Mouse (Mus musculus): Measurements from ENCODE around the gene Llgl1. TPM values are rescaled to one million over a fixed set of nuclear protein-coding genes. Genes with fewer than 3 reads are reported as not detected.

The Llgl1 gene
- total RNA-seq, 2 experiments from 2014 or later: 26.6 to 28.4 TPM

DNA sequence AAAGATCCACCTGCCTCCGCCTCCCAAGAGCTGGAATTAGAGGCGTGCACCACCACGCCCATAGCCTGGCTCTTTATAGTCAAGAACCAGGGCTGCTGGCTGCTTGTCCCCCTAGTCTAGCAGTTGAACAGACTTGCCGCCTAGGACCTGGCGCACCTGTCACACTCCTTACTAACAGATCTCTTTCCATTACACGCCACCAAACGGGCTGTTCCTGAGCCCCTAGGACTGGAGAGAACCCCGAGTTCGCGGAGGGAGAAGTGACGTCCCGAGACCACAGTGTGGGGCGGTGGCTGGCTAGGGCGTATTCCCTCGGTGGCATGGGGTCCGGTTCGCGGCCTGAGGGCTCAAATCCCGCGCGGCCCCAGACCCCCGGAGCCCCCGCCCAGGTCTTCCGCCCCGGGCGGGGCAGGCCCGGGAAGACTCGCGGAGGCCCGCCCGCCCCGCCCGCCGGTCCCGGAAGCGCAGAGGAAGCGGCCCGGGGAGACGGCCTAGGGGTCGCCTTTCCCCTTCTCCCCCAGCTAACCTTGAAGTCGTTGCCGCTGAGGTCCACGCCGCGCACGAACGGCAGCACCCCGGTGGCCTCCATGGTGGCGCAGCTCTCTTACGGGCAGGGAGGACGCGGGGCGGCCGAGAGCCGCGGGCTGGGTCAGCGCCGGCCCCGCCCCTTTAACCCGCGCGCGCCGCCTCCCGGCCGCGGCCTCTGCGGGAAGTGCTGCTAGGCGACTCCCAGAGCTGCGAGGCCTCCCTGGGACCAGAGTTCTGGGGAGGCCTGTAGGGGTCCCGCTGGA is 27.3 kb downstream of the Llgl1 start, which contains the start of gene Flii:
TSS of gene Flii (minus strand) at position 663 of the 791 bp plus-strand sequence.
- DNase-seq: peak; percentile 91

DNA sequence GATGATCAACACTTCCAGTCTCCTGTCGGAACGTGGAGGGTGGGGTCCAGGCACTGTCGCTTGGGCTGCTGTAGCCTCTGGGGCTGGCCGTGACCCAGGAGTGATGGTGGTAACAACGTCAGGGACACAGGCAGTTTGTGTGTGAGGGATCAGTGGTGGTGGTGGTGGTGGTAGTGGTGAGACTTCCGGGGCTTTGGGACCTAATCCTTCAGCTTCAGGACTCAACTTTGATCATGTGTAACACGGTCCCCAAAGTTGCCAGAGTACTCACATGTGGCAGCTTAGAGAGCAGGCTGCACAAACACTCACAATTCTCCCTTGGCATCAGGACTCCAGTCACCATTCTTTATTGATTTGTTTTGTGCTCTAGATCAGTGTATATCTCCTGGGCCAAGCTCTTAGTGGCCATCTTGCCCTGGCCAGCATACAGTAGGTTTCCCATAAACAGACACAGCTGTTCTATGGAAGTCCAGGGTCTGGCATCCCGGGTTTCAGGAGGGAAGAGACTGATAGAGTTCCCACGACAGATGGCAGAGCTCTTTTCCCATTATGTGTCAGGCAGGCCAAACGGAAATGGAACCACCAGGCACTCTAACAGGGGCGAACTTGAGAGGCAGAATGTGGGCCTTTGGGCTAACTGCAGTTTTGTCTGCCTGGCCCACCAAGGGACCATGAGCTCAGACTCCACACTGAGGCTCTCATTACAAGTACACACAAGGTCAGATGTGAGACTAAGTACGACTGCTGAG is 28.0 kb downstream of the Llgl1 start:
- DNase-seq: peak; percentile 34

DNA sequence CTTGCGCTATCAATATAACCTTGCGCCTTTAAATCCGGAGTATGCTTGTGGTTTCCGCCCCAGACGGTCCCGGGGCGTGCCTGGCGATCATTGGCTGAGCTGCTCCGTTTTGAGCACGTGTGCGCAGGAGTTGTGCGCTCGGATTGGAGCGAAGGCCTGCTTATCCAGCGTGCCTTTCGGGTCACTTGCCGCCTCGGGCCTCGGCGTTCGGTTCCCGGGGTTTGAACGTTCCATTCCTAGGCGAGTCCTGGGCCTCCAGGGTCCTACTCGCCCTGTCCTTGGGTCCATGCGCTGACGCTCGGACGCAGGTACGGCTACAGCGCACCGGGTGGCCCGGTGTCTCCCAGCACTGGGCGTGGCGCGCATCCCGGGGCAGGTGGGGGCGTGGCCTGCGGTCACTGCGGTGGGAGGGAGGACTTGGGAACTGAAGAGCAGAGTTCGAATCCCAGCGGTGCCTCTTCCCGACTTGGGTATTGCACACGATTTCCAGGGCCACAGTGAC is 28.8 kb downstream of the Llgl1 start, which contains the start of gene Mief2:
TSS of gene Mief2 (plus strand) at position 139 of the 502 bp plus-strand sequence.
- peak; percentile 94 for DNase-seq

DNA sequence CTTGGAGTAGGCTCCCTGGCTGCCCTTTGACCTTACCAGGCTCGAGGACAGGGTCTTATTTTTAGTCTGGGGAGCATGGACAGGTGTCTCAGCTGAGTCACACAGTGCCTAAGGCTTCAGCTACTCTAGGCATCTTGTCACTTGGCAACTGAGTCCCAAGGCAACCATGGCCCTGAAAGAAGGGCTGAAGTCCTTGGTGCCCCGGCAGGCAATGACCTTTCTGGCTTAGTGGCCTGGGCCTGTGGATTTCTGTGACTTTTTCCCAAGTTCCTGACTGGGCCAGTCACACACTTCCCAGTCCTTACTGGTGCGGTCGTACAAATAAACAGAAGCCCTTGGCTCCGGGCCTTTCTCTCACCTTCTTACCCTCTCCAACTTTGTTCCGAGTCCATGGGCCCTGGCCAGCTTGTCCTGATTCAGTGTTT is 29.7 kb downstream of the Llgl1 start:
- DNase-seq: no peak

DNA sequence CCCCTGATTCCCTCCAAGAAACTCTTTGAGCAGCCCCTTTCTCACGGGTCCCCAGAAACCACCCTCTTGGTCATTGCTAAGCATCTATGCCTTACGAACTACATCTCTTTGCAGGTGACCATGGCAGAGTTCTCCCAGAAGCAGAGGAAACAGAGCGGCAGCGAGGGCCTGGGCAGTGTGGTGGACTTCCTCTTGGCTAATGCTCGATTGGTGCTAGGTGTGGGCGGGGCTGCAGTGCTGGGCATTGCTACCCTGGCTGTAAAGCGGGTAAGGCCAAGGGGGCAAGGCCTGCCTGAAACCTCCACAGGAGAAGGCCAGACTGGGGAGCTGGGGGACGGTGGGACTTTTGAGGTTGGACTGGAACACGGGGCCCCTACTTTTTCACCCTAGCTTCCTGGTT is 30.6 kb downstream of the Llgl1 start:
- no peak for DNase-seq

DNA sequence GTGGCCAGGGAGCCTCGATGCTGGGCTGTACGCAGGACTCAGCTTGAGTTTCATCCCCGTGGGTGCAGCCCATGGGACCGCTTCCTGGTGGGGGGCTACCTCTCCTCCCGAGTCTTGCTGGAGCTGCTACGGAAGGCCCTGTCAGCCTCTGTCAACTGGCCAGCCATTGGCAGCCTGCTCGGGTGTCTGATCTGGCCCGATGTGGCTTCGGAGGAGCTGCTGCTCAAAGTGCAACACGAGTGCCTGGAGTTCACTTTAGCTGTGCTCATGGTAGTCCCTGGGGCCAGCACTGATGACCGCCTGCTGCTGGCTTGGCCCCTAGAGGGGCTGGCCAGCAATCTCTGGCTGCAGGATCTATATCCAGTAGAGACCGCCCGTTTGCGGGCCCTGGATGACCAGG is 31.7 kb downstream of the Llgl1 start:
- DNase-seq: no peak

DNA sequence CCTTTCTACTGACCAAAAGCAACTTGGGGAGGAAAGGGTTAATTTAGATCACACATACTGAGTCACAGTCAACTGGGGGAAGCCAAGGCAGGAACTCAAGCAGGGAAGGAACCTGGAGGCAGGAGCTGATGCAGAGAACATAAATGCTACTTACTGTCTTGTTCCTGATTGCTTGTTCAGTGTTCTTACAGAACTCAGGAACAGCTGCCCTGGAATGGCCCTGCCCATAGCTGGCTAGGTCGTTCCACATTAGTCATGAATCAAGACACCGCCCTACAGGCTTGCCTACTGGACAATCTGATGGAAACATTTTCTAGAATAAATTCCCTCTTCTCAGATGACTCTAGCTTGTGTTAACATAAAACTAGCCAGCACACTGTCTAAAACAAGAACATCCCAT is 34.7 kb downstream of the Llgl1 start:
- no peak for DNase-seq

DNA sequence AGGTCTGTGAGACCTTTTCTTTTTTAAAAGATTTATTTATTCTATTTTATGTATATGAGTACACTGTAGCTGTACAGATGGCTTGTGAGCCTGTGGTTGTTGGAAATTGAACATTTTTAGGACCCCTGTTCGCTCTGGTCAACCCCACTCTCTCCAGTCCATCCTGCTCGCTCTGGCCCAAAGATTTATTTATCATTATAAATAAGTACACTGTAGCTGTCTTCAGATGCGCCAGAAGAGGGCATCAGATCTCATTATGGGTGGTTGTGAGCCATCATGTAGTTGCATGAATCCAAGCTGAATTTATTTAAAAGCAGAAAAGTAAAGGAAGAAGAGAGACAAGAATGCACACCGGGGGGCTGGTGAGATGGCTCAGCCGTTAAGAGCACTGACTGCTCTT is 35.7 kb downstream of the Llgl1 start:
- DNase-seq: no peak

DNA sequence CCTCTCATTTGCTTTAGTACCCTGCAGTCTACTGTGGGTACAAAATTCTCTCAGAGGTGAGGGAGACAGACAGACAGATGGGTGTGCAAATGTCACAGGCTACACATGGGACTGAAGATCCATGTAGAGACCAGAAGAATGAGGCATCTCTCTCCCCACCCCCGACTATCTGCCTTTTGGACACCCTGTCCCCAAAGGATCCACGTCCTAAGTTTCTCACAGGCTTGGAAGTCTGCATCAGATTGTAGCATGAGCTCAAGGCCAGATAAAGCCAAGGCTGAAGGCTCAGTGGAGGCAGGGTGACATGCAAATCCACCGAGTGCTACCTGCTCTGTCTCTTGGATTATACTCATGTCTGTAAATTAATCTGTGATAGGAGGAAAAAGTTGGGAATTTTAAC is 37.0 kb downstream of the Llgl1 start:
- no peak for DNase-seq

DNA sequence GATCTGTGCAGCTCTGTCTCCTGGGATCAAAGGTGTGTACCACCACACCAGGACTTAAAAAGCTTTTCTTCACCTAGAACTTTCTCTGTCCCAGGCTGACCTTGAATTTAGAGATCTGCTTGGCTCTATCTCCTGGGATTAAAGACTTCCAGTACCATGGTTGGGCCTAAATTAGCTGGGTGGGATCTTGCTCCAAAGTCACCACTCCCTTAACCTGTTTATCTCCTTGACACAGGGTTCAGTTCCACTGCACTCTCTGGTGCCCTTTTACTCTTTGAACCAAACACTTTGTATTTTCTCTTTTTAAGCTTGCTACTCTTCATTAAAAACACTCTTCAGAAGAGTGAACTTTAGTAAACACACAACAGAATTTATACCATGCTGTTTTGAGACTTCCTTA is 37.9 kb downstream of the Llgl1 start:
- DNase-seq: no peak

DNA sequence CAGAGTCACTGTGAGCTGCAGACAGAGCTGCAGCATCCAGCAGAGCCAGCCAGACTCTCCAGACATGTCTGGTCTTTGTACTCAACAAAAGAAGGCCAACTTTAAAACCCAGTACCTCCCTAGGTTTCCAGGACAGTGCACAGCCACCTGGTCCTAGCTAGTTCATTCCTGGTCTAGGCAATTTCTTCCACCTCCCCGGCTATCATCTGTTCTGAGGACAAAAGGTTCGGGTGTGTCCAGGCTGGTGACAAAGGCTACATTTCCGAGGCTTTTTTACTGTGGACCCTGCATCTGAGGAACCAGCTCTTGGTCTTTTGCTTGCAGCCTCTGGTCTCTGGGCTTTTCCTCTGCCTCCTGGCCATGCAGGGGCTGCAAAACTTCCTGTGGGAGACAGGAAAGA is 40.8 kb downstream of the Llgl1 start:
- DNase-seq: no peak

DNA sequence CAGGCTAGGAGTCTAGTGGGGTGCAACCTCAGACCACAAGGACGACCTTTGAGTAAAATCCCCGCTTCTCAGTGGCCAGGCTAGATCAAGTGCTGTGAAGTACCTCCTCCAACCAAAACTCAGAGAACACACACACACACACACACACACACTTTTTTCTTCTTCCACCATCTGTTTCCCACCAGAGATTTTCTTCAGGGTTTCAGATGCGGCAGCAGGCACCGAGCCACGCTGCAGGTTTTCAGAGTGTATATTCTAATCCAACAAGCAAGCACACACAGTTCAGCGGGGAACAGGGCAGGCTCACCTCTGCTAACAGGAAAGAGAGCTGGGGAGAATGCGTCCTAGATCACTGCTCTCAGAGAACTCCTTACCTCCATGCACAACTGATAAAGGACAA is 56.0 kb downstream of the Llgl1 start:
- no peak for DNase-seq

DNA sequence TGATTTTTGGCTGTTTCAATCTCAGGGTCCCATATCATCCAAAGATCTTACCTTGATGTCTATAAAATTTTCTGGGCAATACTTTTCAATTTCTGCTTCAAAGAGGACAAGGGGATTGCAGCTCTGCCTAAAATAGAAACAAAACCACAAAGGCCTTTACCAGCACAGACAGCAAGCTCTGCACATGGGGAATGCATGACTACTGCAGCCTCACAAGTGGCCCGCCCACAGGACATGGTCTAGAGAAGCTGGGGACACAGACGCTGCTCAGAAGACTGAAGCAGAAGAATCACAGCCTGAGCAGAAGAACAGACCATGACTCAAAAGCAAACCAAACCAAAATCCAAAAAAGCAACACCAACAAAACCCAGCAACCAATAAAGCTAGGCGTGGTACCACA is 62.2 kb downstream of the Llgl1 start:
- no peak for DNase-seq

Small RNA genes lying within 50 kb of the gene (microRNA-seq; reads per million reads assigned to microRNA genes)
- 4.8 to 17.4 reads per million in 2 experiments for gene Mir5100

Other genes starting within 250 kb of the Llgl1 start
- gene Drg2, start 245.1 kb upstream of the Llgl1 start, total RNA-seq (2021): 10 to 100 TPM; 42.7 to 44.0 TPM
- gene Myo15, start 230.4 kb upstream of the Llgl1 start, total RNA-seq (2021): under 1 TPM in 1 of 2 experiments, not detected in 1; 0.14 TPM
- gene Alkbh5, start 163.3 kb upstream of the Llgl1 start, total RNA-seq (2021): 10 to 100 TPM; 69.1 to 71.9 TPM
- 100 to 1,000 TPM; 104 to 107 TPM for gene Flii, start 27.5 kb downstream of the Llgl1 start, total RNA-seq (2021)
- 10 to 100 TPM; 20.7 to 24.8 TPM for gene Mief2, start 28.7 kb downstream of the Llgl1 start, total RNA-seq (2021)
- 1 to 10 TPM; 7.7 to 8.0 TPM for gene Top3a, start 77.6 kb downstream of the Llgl1 start, total RNA-seq (2021)
- 10 to 100 TPM; 15.8 to 16.2 TPM for gene Smcr8, start 77.8 kb downstream of the Llgl1 start, total RNA-seq (2021)
- 10 to 100 TPM; 24.7 to 26.8 TPM for gene Shmt1, start 112.0 kb downstream of the Llgl1 start, total RNA-seq (2021)
- gene Dhrs7b, start 130.9 kb downstream of the Llgl1 start, total RNA-seq (2021): 10 to 100 TPM; 17.1 to 19.7 TPM
- gene Tmem11, start 179.5 kb downstream of the Llgl1 start, total RNA-seq (2021): 10 to 100 TPM; 37.5 to 43.4 TPM
- gene Natd1, start 215.0 kb downstream of the Llgl1 start, total RNA-seq (2021): 10 to 100 TPM; 24.4 to 27.6 TPM
- gene Map2k3, start 232.3 kb downstream of the Llgl1 start, total RNA-seq (2021): 10 to 100 TPM; 38.8 to 42.3 TPM